Mouse (Mus musculus) bone marrow macrophage, adult 2 months (primary cell): ENCODE results near the gene B230118H07Rik.

Experiments used
- CTCF ChIP-seq: IDR thresholded peaks from 2 replicates; pipeline ENCODE4 v1.5.1; 2012; ENCODE audit warnings: low read depth, mild to moderate bottlenecking, low read length, moderate library complexity
- POLR2A ChIP-seq: IDR thresholded peaks from 2 replicates; pipeline ENCODE4 v1.6.1; 2012; ENCODE audit warnings: mild to moderate bottlenecking, low read depth, low read length, borderline replicate concordance

GRCm38 (mm10) chr2:101623042-101623441 lies 26.3 kb downstream of the B230118H07Rik start:
- TF ChIP-seq POLR2A (no peak), CTCF (no peak)
